Mouse (Mus musculus) CH12.LX (cell line): Measurements from ENCODE around the gene Clcf1.

Experiments
- BHLHE40 ChIP-seq: IDR thresholded peaks from 2 replicates; pipeline ENCODE4 v1.6.1; 2011; ENCODE audit warnings: mild to moderate bottlenecking, low read depth, low read length, improper control_type of control experiment
- CHD2 ChIP-seq: IDR thresholded peaks from 2 replicates; pipeline ENCODE4 v1.6.1; 2011; ENCODE audit warnings: low read length, improper control_type of control experiment
- CTCF ChIP-seq, 2 experiments: IDR thresholded peaks in 1 of 2; conservative IDR thresholded peaks in 1 of 2; 2 replicates each; pipeline ENCODE4 v1.5.1; 2011 to 2012; ENCODE audit warnings: low read depth in 2 of 2, low read length in 2 of 2, improper control_type of control experiment in 1 of 2, inconsistent platforms in 1 of 2, mild to moderate bottlenecking in 1 of 2, moderate library complexity in 1 of 2
- KAT2A ChIP-seq: IDR thresholded peaks from 2 replicates; pipeline ENCODE4 v1.6.1; 2012; ENCODE audit warnings: low read length, improper control_type of control experiment, inconsistent platforms; ENCODE audit not compliant: insufficient replicate concordance
- POLR2A ChIP-seq: IDR thresholded peaks from 2 replicates; pipeline ENCODE4 v1.6.1; 2011; ENCODE audit warnings: low read depth, mild to moderate bottlenecking, improper control_type of control experiment, low read length
- POLR2AphosphoS2 ChIP-seq: IDR thresholded peaks from 2 replicates; pipeline ENCODE4 v1.6.1; 2011; ENCODE audit warnings: low read depth, low read length, improper control_type of control experiment
- ZKSCAN1 ChIP-seq: IDR thresholded peaks from 2 replicates; pipeline ENCODE4 v1.6.1; 2012; ENCODE audit warnings: low read depth, inconsistent platforms, low read length, improper control_type of control experiment, borderline replicate concordance

- TF ChIP-seq POLR2A (no peak), KAT2A (no peak), CHD2 (no peak), BHLHE40 (no peak), ZKSCAN1 (no peak), CTCF (conservative IDR thresholded peaks at IDR 0.05 in 1 of 2, IDR thresholded peaks at IDR 0.05 in 1 of 2; ENCODE audit: low read depth in 2 of 2, low read length in 2 of 2) (no peak), POLR2AphosphoS2 (no peak)
Measured at GRCm38 (mm10) chr19:4181892-4182291, 32.1 kb upstream of the Clcf1 start.
